Mouse (Mus musculus): Measurements from ENCODE around the gene Dlx2.

GRCm38 (mm10) chr2:71530391-71531123 is 16.0 kb downstream of the Dlx2 start:
- no peak for TF ChIP-seq CTCF (IDR thresholded peaks at IDR 0.05; ENCODE audit: low read depth, low read length)
- no peak for TF ChIP-seq POLR2A (IDR thresholded peaks at IDR 0.05; ENCODE audit: insufficient read depth, low read length)
- no peak for TF ChIP-seq EP300 (IDR thresholded peaks at IDR 0.05; ENCODE audit: insufficient read depth, low read depth, low read length)
